Mouse (Mus musculus) cerebellum, adult 9-11 months (tissue): Measurements from ENCODE around the gene Pilrb2.
A peak's percentile ranks its signal among the peaks of the same experiment; 100 is the strongest.
"Not testable (repeated sequence)": the region's sequence is repeated elsewhere in the genome, so short reads cannot be mapped to it uniquely, and the experiment has no call there.

Experiments used
- DNase-seq: peaks from one replicate; pipeline ENCODE4 v3.0.0; 2022

The Pilrb2 gene

GRCm38 (mm10) chr5:137871644-137872380, at the start of gene Pilrb2:
TSS of gene Pilrb2 (minus strand) at chr5:137871815.
- not testable (repeated sequence) for DNase-seq

DNA sequence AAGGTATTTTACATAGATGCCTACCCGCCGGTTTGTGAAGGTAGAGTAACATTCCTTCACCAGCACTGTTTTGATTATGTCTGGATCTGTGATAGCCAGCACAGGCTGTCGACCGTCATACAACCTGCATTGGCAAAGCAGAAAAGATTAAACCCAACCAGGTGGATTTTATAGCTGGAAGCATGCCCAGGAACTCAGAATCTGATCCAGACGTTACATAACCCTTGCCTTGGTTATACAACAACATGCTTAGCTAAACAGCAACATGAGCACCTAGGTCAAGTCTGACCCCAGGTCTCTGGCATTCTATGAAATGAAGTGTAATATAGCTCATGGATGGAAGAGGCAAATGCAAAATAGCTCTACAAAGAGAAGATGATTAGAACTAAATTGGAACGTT, 43.9 kb upstream of the Pilrb2 start:
- peak; percentile 77 for DNase-seq

DNA sequence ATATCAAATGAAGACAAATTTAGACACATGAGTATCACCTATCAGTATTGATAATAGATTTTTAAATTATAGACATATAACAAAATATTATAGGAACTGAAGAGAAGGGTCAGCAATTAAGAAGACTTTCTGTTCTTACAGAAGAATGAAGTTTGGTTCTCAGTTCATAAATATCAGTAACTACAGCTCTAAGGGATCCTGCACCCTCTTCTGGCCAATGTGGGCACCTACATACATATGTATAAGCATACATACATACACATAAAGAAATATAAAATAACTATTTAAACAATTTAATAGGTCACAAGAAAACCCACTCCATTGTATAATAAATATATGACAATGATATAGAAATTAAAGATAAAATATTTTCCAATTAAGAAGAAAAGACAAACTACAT, 42.9 kb upstream of the Pilrb2 start:
- no peak for DNase-seq

DNA sequence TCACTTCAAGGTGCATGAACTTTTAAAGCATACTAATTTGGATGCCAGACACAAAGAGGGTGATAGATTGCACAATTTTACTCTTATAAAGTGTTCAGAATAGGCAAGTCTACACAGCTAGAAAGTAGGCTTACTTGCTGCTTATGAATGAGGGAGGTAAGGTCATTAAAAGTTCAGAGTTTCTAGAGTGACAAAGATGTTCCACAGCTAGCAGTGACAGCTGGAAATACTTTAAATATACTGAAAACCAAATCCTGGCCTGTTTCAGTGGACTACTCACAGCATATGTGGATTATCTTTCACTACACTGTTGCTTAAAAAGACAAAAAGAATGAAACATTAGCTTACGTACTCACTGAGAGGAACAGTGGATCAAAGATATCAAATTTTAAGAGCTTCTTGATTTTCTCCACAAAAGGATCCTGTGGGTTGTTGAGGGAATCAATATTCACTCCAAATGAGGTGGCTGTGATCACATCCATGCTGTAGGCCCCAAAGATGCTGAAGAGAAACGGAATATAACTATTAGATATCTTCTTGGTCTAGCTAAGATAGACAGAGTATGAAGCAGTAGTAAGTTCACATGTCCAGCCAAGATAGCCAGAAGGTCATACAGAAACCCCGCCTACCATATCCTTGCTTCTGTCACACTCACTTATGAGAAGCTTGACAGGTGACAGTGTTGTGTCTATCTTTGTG, 38.1 kb upstream of the Pilrb2 start:
- no peak for DNase-seq

- DNase-seq, result no peak
These were observed 26.2 kb upstream of the Pilrb2 start for GRCm38 (mm10) chr5:137897812-137898211.

DNA sequence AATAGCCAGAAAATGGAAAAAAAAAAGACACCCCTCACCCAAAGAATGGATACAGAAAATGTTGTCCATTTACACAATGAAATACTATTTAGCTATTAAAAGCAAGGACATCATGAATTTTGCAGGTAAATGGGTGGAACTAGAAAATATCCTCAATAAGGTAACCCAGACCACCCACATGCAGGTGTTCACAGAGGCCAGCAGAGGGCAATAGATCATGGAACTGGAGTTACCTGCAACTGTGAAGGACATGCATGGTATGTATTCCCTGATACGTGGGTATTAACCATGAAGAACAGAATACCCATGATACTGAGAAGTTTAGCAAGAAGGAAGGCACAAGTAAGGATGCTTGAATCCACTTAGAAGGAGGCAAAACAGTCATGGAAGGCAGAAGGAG, 21.3 kb upstream of the Pilrb2 start:
- DNase-seq, result no peak

GRCm38 (mm10) chr5:137887666-137888065, 16.1 kb upstream of the Pilrb2 start:
- DNase-seq, result no peak

- DNase-seq, result peak; percentile 29
These were observed 14.3 kb upstream of the Pilrb2 start for GRCm38 (mm10) chr5:137885894-137886293.

GRCm38 (mm10) chr5:137883345-137883744, 11.7 kb upstream of the Pilrb2 start:
- DNase-seq, result no peak

- no peak for DNase-seq
These were observed 11.3 kb upstream of the Pilrb2 start for GRCm38 (mm10) chr5:137882922-137883321.

DNA sequence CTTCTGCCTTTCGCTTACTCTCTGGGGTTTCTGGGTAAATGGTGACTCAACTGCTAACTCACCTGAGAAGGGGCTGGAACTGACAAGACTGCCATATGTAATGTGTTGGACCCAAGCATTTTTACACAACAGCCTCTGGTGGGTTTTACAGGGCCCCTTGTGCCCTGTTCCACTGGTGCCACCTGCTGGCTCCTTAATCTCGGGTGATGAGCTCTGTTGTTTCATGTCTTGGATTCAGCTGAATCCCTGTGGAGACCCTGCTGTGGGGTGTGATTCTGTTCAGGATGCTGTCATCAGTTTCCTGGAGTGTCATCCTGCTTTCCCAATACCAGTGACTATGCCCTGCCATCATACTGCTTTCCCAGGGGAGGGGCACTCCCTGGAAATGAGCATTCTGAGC, 6.2 kb upstream of the Pilrb2 start:
- no peak for DNase-seq

DNA sequence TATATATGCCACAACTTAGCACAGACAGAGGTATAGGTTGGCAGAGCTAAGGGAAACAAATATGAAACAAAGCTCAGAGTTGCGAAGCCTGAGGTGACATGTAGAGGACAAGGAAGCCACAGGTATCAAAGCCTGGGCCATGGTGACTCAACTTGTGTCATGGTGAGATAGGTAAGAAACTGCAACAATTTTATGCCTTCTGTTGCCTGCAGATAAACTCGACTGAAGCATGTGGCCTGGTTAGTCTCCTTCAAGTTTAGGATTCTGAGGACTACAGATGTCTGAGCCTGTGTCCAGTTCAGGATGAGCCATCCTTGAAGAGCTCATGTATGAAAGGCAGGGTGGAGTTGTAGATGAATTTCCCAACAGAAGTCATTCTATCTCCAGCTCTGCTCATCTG, 3.4 kb upstream of the Pilrb2 start:
- no peak for DNase-seq

- not testable (repeated sequence) for DNase-seq
These were observed 727 bp upstream of the Pilrb2 start for GRCm38 (mm10) chr5:137872381-137872702.

- not testable (repeated sequence) for DNase-seq
These were observed 3.0 kb downstream of the Pilrb2 start for GRCm38 (mm10) chr5:137868600-137868999.

GRCm38 (mm10) chr5:137864008-137864407, 7.6 kb downstream of the Pilrb2 start:
- not testable (repeated sequence) for DNase-seq

DNA sequence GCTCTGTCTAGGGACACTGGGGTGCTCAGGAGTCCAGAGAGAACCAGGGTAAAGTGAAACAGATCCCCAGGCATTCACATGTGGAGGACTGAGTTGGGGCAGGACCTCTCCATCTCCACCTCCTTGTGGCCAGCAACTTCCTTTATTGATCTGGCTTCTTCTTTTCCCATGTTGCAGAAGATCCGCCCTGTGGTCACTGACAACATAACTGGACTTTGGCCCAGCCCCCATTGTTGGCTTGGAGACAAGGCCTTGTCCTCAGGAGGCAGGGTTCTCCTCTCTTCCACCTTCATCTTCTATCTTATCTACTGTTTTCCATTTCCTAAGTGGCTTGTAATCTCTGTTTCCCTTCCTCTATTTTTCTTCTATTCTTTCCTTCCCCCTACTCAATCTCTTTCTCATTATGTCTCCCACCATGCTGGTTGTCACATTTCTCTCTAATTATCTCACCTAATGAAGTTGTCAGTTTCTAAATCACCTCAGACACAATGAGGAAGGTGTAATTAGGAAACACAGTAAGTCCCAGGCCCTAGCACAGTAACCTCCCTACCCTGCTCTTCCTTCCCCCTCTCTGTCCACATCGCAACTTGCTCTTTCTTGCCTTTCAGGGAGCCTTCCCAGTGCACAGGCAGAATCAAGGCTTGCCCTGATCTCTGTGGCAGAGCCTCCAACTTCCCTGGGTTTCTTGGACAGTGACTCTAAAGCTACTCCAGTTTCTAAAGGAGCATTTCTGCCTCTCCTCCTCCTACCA, 13.5 kb downstream of the Pilrb2 start, which contains the start of gene Pilrb1:
Pilrb1 (minus strand) TSS at position 147 of the 751 bp plus-strand sequence.
- DNase-seq, result not testable (repeated sequence)

DNA sequence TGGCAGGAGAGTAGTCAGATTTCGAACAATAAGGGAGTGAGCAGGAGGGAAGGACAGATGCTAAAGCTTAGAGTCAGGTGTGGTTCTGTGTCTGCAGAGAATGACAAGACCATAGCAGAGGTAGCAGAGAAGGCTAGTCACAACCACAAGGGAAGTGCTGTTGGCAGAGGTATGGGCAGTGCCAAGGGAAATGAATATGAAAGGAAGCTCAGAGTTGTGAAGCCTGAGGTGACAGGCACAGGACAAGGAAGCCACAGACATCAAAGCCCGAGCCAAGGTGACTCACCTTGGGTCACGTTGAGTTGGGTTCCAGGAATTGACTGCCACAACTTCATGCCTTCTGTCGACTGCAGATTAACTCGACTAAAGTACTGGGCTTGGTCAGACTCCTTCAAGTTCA, 14.7 kb downstream of the Pilrb2 start:
- DNase-seq, result not testable (repeated sequence)

- DNase-seq, result not testable (repeated sequence)
These were observed 16.7 kb downstream of the Pilrb2 start for GRCm38 (mm10) chr5:137854907-137855306.

DNA sequence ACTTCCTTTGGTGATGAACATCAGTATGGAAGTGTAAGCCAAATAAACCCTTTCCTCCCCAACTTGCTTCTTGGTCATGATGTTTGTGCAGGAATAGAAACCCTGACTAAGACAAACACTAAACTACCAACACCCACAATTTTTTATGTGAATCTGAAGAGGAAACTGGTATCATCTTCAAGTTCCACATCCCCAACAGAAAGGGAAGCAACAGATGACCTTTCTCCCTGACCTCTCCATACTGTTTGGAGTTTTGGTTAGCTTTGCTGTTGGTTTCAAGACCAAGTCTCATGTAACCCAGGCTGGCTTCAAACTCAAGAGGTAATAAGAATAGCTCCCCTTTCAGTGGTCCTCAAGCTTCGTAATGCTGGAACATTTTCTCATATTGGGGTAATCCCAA, 21.3 kb downstream of the Pilrb2 start:
- DNase-seq, result not testable (repeated sequence)

DNA sequence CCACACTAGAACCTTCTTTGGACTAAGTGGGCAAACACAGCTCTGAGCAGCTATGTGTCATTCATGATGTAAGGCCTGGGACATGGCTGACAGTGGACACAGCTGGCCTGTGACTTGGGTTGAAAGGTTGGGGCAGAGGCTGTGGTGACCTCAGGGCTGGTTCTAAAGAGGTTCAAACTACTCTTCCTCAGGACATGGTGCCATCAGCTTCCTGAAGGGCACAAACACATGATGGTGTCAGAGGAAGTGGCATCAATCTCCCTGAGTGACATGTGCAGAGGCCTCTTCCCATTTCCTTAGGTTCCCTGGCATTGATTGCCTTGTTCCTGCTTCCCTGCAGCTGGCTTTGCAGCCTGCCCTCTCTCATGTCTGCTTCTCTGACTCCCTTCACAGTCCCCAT, 34.5 kb downstream of the Pilrb2 start:
- DNase-seq, result not testable (repeated sequence)

- DNase-seq, result no peak
These were observed 35.0 kb downstream of the Pilrb2 start for GRCm38 (mm10) chr5:137836611-137837010.

DNA sequence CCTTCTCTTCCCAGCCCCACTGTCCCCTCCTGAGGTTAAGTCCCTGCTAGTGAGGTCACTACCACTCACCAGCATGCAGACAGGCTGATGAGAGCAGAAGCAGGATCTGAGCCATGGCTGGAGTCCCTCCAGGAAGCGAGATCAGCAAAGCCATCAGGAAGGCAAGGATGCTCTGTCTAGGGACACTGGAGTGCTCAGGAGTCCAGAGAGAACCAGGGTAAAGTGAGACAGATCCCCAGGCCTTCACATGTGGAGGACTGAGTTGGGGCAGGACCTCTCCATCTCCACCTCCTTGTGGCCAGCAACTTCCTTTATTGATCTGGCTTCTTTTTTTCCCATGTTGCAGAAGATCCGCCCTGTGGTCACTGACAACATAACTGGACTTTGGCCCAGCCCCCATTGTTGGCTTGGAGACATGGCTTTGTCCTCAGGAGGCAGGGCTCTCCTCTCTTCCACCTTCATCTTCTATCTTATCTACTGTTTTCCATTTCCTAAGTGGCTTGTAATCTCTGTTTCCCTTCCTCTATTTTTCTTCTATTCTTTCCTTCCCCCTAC, 35.6 kb downstream of the Pilrb2 start, which contains the start of gene Pilra:
Pilra (minus strand) TSS at position 316 of the 555 bp plus-strand sequence.
- not testable (repeated sequence) for DNase-seq

GRCm38 (mm10) chr5:137833500-137833899, 38.1 kb downstream of the Pilrb2 start:
- DNase-seq, result no peak
